Mouse (Mus musculus) retina, postnatal 1 day (tissue): ENCODE measurements around the gene Anxa2.

Experiments
- DNase-seq: peaks from one replicate; pipeline ENCODE4 v3.0.0-alpha.2; 2012

Anxa2 gene

DNA sequence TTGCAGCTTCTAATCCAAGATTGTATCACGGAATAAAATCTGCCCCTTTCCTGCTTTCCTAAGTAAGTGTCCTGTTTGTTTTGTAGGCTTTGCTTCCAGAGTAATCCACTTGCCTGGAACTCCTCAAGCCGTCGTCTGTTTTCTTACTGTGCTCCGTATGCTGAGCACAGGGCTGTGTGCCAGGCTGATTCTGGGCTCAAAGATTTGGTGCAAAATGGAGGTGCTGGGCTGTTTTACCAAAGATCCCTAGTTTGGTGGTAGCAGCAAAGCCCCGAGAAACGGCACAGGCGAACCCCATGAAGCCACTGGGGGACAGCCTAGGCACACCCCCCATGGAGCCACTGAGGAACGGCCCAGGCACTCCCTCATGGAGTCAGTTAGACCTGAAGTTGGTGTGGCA lies 60.8 kb downstream of the Anxa2 start:
- no peak for DNase-seq

DNA sequence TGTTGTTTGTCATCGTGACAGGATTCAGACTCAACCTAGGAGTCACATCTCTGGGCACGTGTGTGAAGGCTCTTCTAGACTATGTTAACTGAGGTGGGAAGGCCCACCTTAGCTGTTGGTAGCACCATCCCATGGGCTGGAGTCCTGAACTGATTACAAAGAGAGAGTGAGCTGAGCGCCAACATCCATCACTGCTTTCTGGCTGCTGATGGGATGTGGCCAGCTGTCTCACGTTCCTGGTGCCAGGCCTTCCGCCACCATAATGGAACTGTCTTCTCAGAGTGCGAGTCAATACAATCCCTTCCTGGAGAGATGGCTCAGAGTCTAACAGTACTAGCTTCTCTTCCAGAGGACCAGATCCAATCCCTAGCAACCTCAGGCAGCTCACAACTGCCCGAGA lies 62.0 kb downstream of the Anxa2 start:
- no peak for DNase-seq

DNA sequence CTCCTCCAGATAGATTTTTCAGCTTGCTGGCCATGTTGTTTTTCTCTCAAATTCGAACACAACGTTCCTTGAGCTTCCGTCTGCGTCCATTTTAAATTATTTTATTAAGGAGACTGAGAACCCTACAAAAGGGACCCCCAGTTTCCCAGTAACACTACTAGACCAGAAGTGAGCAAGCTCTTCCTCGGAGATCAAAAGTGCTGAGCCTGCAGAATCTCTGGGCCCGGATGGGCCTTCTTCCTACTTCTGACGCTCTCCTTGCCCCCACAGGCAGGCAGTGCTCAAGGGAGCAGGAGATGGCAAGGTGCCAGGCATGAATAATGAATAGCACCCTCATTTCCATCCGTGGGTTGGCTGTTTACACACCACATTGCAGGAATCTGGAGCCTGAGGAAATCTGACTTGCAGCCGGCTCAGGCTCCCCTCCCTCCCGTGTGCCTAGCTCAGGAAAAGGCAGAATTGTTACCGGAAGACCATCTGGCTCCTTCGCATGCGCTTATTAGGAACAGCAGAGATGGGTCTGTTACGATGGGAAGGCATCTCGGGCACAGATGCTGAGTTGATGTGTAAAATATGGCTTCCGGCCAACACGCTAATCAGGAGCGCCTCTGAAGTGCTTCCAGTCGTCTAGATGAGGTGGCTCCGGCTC lies 64.1 kb downstream of the Anxa2 start:
- peak; percentile 78 for DNase-seq
